Mouse (Mus musculus): ENCODE measurements at regions not wholly inside any gene's neighbourhood (a gene's known extent, or its start where the extent isn't known, plus 50 kb on each side); places are given as distances from the start of the nearest gene placed in this dataset.

- TF ChIP-seq CTCF (IDR thresholded peaks at IDR 0.05; ENCODE audit: control insufficient read depth, insufficient read depth, insufficient replicate concordance, low read depth, low read length) (no peak), POLR2A (IDR thresholded peaks at IDR 0.05; ENCODE audit: control insufficient read depth, low read depth, low read length) (no peak)
- H3K4me3 ChIP-seq (ENCODE audit: control insufficient read depth, low read depth, low read length) = no peak overlapping the region
- H3K36me3 ChIP-seq (ENCODE audit: control insufficient read depth, insufficient read depth, low read length) = no peaks in the 10 kb centered on the region
- no peaks in the 10 kb centered on the region for H3K4me1 ChIP-seq (ENCODE audit: control insufficient read depth, insufficient read depth, low read length)
- no peaks in the 10 kb centered on the region for H3K27me3 ChIP-seq (ENCODE audit: control insufficient read depth, insufficient read depth, low read length)
- no peak overlapping the region for H3K27ac ChIP-seq (ENCODE audit: control insufficient read depth, insufficient read depth, low read depth, low read length)
Measured at GRCm38 (mm10) chr16:25181939-25182338, 104.7 kb upstream of the Tprg start.

DNA sequence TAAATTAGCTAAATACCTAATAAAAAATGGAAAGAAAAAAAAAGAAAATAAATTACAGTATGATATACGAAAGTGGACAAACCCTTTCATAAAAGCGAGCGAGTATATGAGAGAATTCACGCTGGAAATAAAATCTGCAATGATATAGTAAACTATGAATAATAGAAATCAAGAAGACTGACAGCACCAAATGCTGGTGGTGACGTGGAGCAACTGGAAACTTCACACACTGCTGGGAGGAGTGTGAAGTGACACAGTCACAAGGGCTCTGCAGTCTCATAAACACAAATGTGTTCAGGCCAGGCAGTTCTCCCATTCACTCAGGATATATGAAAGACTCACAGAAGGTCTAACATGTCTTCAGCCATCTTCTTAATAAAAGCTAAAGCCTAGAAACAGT is 89.5 kb upstream of the Tprg start:
- TF ChIP-seq POLR2A (IDR thresholded peaks at IDR 0.05; ENCODE audit: control insufficient read depth, low read depth, low read length) = no peak
- no peak for TF ChIP-seq CTCF (IDR thresholded peaks at IDR 0.05; ENCODE audit: control insufficient read depth, insufficient read depth, insufficient replicate concordance, low read depth, low read length)
- H3K27me3 ChIP-seq (ENCODE audit: control insufficient read depth, insufficient read depth, low read length) = no peaks in the 10 kb centered on the region
- no peaks in the 10 kb centered on the region for H3K4me1 ChIP-seq (ENCODE audit: control insufficient read depth, insufficient read depth, low read length)
- no peak overlapping the region for H3K4me3 ChIP-seq (ENCODE audit: control insufficient read depth, low read depth, low read length)
- no peaks in the 10 kb centered on the region for H3K36me3 ChIP-seq (ENCODE audit: control insufficient read depth, insufficient read depth, low read length)
- no peak overlapping the region for H3K27ac ChIP-seq (ENCODE audit: control insufficient read depth, insufficient read depth, low read depth, low read length)

DNA sequence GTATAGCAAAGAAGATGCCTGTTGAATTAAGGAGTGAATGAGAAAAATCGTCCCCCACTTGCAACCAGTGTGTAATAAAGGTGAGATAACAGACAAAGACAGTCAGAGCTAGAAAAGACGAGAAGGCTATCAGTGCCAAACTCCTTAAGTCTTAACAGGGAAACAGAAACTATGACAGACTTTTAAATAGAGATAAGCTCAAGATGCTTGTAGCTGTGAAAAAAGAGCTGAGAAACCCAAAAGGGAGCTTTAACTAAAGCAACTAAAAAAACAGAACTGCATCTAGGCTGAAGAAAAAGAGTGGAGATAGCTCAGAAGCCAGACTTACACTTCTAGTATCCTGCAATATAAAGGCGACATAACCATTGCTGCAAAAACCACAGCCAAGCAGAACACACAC is 87.8 kb upstream of the Tprg start:
- Histone ChIP-seq H3K4me3 (ENCODE audit: control insufficient read depth, low read depth, low read length) (no peak overlapping the region), H3K27ac (ENCODE audit: control insufficient read depth, insufficient read depth, low read depth, low read length) (no peak overlapping the region), H3K36me3 (ENCODE audit: control insufficient read depth, insufficient read depth, low read length) (no peaks in the 10 kb centered on the region), H3K27me3 (ENCODE audit: control insufficient read depth, insufficient read depth, low read length) (no peaks in the 10 kb centered on the region), H3K4me1 (ENCODE audit: control insufficient read depth, insufficient read depth, low read length) (no peaks in the 10 kb centered on the region)
- TF ChIP-seq CTCF (IDR thresholded peaks at IDR 0.05; ENCODE audit: control insufficient read depth, insufficient read depth, insufficient replicate concordance, low read depth, low read length) (no peak), POLR2A (IDR thresholded peaks at IDR 0.05; ENCODE audit: control insufficient read depth, low read depth, low read length) (no peak)

DNA sequence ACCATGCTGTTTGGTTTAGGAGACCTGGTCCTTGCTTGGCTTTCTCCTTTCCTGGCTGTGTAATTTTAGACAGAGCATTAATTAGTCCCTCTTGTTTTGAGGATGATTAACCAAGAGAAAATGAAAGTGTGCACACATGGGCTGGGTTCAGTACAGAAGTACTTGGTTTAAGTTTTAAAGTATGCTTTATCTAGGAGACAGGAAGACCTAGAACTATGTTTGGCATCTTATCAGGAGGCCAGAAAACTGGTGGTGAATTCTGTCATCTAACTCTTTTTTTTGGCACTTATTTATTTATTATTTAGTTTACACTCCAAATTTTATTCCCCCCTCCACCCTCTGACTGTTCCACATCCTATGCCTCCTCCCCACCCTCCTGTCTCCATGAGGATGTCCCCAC is 86.6 kb upstream of the Tprg start:
- Histone ChIP-seq H3K27ac (ENCODE audit: control insufficient read depth, insufficient read depth, low read depth, low read length) (no peak overlapping the region), H3K36me3 (ENCODE audit: control insufficient read depth, insufficient read depth, low read length) (no peaks in the 10 kb centered on the region), H3K27me3 (ENCODE audit: control insufficient read depth, insufficient read depth, low read length) (no peaks in the 10 kb centered on the region), H3K4me3 (ENCODE audit: control insufficient read depth, low read depth, low read length) (no peak overlapping the region), H3K4me1 (ENCODE audit: control insufficient read depth, insufficient read depth, low read length) (no peaks in the 10 kb centered on the region)
- no peak for TF ChIP-seq CTCF (IDR thresholded peaks at IDR 0.05; ENCODE audit: control insufficient read depth, insufficient read depth, insufficient replicate concordance, low read depth, low read length)
- TF ChIP-seq POLR2A (IDR thresholded peaks at IDR 0.05; ENCODE audit: control insufficient read depth, low read depth, low read length) = no peak

GRCm38 (mm10) chr16:25201094-25201770 is 85.4 kb upstream of the Tprg start:
- Histone ChIP-seq H3K36me3 (ENCODE audit: control insufficient read depth, insufficient read depth, low read length) (no peaks in the 10 kb centered on the region), H3K4me3 (ENCODE audit: control insufficient read depth, low read depth, low read length) (no peak overlapping the region), H3K27me3 (ENCODE audit: control insufficient read depth, insufficient read depth, low read length) (no peaks in the 10 kb centered on the region), H3K27ac (ENCODE audit: control insufficient read depth, insufficient read depth, low read depth, low read length) (no peak overlapping the region), H3K4me1 (ENCODE audit: control insufficient read depth, insufficient read depth, low read length) (no peaks in the 10 kb centered on the region)
- no peak for TF ChIP-seq POLR2A (IDR thresholded peaks at IDR 0.05; ENCODE audit: control insufficient read depth, low read depth, low read length)
- no peak for TF ChIP-seq CTCF (IDR thresholded peaks at IDR 0.05; ENCODE audit: control insufficient read depth, insufficient read depth, insufficient replicate concordance, low read depth, low read length)

DNA sequence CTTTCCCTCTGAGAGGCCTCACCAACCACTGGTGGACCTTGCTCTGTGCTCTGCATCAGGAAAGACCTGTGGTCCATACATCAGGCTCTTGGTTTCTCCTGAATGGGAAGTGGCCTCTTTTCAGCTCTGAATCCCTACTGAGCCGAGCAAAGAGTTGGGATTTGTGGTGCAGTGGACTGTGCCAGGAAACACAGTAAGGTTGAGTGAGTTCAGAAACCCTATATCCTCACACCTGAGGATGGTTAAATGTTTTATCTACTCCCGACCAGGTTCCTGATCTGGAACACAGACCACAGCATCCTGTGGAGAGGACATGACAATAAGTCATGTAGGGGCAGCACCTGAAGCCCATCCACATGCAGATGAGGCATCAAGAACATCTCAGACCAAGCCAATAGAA is 73.4 kb upstream of the Tprg start:
- H3K36me3 ChIP-seq (ENCODE audit: control insufficient read depth, insufficient read depth, low read length) = no peaks in the 10 kb centered on the region
- H3K4me1 ChIP-seq (ENCODE audit: control insufficient read depth, insufficient read depth, low read length) = no peaks in the 10 kb centered on the region
- no peak overlapping the region for H3K4me3 ChIP-seq (ENCODE audit: control insufficient read depth, low read depth, low read length)
- H3K27ac ChIP-seq (ENCODE audit: control insufficient read depth, insufficient read depth, low read depth, low read length) = no peak overlapping the region
- no peak for TF ChIP-seq CTCF (IDR thresholded peaks at IDR 0.05; ENCODE audit: control insufficient read depth, insufficient read depth, insufficient replicate concordance, low read depth, low read length)
- no peak for TF ChIP-seq POLR2A (IDR thresholded peaks at IDR 0.05; ENCODE audit: control insufficient read depth, low read depth, low read length)
- no peaks in the 10 kb centered on the region for H3K27me3 ChIP-seq (ENCODE audit: control insufficient read depth, insufficient read depth, low read length)

DNA sequence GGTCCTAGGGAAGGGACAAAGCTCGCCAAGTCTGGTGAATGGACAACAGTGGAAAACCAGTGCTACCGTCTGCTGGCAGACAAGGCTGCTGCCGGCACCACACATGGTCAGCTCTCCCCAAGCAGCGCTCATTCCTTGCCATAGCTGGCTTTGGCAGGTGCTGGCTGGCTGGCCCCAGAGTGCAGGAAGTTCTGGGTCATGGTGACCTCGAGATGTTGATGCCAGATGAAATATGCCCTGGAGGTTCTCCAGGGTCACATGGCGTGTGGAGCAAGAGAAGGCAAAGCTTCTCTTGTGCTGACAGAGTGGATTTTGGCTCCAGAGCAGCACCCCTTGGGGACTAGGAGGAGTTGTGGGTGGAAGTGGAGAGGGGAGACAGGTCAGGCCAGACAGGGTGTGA is 66.1 kb upstream of the Tprg start:
- TF ChIP-seq CTCF (IDR thresholded peaks at IDR 0.05; ENCODE audit: control insufficient read depth, insufficient read depth, insufficient replicate concordance, low read depth, low read length) = no peak
- no peak for TF ChIP-seq POLR2A (IDR thresholded peaks at IDR 0.05; ENCODE audit: control insufficient read depth, low read depth, low read length)
- Histone ChIP-seq H3K27me3 (ENCODE audit: control insufficient read depth, insufficient read depth, low read length) (no peaks in the 10 kb centered on the region), H3K4me3 (ENCODE audit: control insufficient read depth, low read depth, low read length) (no peak overlapping the region), H3K4me1 (ENCODE audit: control insufficient read depth, insufficient read depth, low read length) (no peaks in the 10 kb centered on the region), H3K36me3 (ENCODE audit: control insufficient read depth, insufficient read depth, low read length) (no peaks in the 10 kb centered on the region), H3K27ac (ENCODE audit: control insufficient read depth, insufficient read depth, low read depth, low read length) (no peak overlapping the region)

DNA sequence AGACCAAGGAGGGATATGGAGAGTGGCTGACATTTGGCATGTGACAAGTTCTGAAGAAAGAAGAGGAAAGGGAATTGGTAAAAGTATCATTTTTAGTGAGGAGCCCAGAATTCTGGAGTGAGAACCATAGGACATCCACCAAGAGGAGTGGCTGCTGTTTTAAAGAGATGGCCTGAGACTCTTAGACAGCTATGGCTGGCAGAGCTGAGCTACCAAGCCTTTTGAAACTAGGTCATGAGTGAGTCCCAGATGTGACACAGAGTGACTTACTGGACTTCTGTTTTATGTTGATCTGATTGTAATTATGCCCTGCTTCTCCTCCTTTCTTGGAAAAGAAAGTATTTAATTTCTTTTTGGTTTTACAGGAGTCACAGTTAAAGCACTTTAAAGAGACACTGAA is 61.8 kb upstream of the Tprg start:
- Histone ChIP-seq H3K27ac (ENCODE audit: control insufficient read depth, insufficient read depth, low read depth, low read length) (no peak overlapping the region), H3K4me1 (ENCODE audit: control insufficient read depth, insufficient read depth, low read length) (no peaks in the 10 kb centered on the region), H3K4me3 (ENCODE audit: control insufficient read depth, low read depth, low read length) (no peak overlapping the region), H3K36me3 (ENCODE audit: control insufficient read depth, insufficient read depth, low read length) (no peaks in the 10 kb centered on the region), H3K27me3 (ENCODE audit: control insufficient read depth, insufficient read depth, low read length) (no peaks in the 10 kb centered on the region)
- TF ChIP-seq CTCF (IDR thresholded peaks at IDR 0.05; ENCODE audit: control insufficient read depth, insufficient read depth, insufficient replicate concordance, low read depth, low read length) (no peak), POLR2A (IDR thresholded peaks at IDR 0.05; ENCODE audit: control insufficient read depth, low read depth, low read length) (no peak)

Measured in testis, adult 2 months (tissue).